Mouse (Mus musculus) T-cell, adult 2 months (primary cell): ENCODE data around the gene Csrp3.

Experiments
- DNase-seq: peaks from one replicate; pipeline ENCODE4 v3.0.0; 2022; ENCODE audit warnings: low spot score

Csrp3 gene

DNA sequence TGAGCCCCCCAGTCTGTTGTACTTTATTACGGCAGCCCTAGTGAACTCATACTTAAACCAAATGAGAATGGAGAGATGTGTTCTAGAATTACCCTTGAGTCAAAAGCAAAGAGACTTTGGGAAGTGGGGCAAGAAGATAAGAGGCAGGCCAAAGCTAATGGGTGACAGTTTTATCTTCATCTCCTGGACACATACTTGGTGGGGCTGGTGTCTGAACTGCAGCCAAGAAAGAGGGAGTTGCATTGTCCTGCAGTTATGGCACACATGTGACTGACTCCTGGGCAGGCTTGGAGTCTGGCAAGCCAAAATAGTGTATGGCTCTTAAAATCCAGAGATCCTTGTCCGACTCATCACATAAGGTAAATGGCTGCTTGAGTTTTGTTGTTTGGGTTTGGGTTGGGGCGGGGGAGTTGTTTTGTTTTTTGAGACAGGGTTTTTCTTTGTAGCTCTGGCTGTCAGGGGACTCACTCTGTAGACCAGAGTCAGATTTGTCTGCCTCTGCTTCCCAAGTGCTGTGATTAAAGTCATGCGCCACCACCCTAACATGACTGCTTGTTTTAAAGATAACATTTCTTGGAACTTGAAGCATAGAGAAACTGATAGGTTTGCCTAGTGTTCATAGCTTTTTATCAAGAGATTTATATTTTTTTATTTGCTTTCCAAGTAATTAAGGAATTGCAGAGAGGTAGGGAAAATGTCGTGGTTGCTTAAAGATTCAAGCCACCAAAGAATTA, 18.5 kb downstream of the Csrp3 start:
- DNase-seq, result no peak

DNA sequence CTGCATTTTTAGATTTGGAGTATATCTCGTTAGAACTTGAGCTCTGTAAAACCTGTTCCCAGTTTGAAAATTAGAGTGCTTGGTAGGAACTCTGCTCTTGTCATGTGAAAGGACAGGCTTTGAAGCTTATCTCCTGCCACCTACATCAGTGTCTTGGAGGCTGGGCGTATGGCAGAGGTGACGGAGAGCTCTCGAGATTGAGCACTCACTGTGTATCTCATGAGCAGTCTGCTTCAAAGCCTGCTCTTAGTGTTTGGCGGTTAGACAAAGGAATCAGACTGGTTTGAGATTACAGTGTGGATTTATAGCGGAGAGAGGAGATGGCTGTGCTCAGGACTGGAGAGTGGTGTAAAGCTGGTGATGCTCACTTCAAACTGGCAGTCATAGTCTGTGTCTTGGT, 22.7 kb downstream of the Csrp3 start:
- no peak for DNase-seq

DNA sequence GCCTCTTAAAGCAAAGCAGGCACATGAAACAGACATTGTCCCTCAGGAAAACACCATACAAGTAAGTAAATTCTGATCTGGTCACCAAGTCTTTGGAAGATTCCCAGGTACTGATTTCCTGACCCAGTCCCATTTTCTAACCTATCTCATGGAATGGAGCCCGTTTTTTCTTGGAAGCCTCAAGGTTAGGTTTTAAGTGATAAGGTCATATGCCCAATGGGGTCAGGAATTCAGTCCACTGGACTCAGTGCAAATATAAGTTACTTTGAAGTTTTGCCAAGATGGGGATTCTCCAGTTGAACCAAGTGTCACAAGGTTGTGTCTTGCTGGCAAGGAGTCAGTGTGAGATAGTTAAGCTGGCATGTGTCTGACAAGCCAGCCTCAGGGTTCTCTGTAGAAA, 23.2 kb downstream of the Csrp3 start:
- DNase-seq, result no peak

DNA sequence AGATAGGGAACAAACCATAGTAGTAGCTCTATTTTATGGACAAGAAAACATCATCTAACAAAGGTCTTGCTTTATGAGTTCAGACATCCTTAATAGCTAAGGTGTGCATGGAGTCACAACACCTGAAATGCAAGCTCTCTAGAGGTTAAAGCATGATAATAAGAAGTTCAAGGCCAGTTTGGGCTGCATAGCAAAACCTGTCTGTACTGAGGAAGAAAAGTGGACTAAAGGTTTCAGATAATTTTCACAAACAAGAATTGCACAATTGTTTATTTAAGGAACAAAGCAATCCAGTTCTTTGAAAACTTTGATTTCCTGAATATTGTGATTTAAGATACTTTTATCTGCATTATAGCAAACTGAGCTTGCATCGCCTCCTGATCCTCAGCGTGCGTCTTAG, 24.2 kb downstream of the Csrp3 start:
- no peak for DNase-seq

DNA sequence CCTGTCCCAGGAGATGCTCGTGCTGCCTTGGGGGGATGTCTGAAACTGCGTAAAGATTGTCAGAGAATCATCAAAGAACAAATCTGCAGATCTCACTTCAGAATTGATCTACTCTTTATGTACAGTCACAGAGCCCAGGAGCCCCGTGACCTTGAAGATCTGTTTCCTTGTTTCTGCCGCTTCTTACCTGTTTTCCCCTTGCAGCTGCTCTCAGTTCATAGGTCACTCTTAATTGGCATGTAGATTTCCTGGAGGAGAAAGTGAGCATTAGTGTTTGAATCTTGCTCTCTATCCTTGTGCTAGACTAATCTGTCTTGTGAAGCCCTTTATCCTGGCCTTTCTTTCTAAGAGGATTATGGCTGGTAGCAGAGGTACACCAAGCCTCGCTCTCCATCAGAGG, 26.2 kb downstream of the Csrp3 start:
- DNase-seq, result no peak

GRCm38 (mm10) chr7:48813594-48813993, 34.2 kb downstream of the Csrp3 start:
- no peak for DNase-seq

GRCm38 (mm10) chr7:48812358-48812757, 35.5 kb downstream of the Csrp3 start:
- no peak for DNase-seq

GRCm38 (mm10) chr7:48810652-48811051, 37.2 kb downstream of the Csrp3 start:
- DNase-seq, result no peak

DNA sequence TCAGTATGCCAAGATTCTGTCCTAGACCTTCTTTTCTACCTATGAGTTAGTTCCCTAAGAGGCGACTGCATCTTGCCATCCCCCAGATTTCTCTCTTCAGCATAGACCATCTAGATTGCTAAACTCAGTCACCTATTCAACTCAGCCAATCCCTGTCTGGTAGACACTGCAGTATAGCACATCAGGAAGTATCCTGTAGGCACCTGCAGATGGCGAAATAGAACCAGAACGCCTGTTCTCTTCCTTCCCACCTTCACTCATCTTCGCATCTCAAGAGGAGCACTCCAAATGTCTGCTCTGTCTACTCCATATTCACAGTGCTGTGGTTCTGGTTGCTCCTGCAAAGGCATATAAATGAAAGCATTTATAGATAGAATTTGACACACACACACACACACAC, 41.2 kb downstream of the Csrp3 start:
- DNase-seq, result no peak

- no peak for DNase-seq
Observed at GRCm38 (mm10) chr7:48803381-48803780, 44.5 kb downstream of the Csrp3 start.

GRCm38 (mm10) chr7:48795130-48795529, 52.7 kb downstream of the Csrp3 start:
- DNase-seq, result peak; percentile 35

GRCm38 (mm10) chr7:48791412-48791811, 56.4 kb downstream of the Csrp3 start:
- DNase-seq, result no peak

- DNase-seq, result peak; percentile 27
Observed at GRCm38 (mm10) chr7:48790117-48790516, 57.7 kb downstream of the Csrp3 start.

- peak; percentile 93 for DNase-seq
Observed at GRCm38 (mm10) chr7:48788851-48789572, 58.8 kb downstream of the Csrp3 start, which contains the start of gene Zdhhc13. TSS of gene Zdhhc13 (plus strand) at chr7:48789003.

GRCm38 (mm10) chr7:48788348-48788747, 59.5 kb downstream of the Csrp3 start:
- DNase-seq, result no peak

GRCm38 (mm10) chr7:48784773-48785523, 62.9 kb downstream of the Csrp3 start:
- no peak for DNase-seq

DNA sequence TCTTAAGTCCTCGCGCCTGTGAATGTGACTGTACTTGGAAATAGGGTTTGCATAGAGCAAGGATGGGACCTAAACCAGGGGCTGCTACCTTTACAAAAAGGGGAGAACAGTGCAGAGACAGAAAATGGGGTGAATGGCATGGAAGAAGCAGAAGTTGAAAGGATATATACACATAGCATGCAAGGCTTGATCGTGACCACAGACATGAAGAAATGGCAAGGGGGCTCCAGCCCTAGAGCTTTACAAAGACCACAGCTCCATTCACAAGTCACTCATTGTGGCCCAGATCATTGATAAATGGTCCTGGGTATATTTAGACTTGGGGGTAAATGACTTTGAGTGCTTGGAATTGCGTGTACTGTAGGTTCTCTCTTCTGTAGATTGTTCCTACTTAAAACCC, 65.4 kb downstream of the Csrp3 start:
- DNase-seq, result no peak
